Mouse (Mus musculus): ENCODE results near the gene Aspdh. TPM values are rescaled to one million over a fixed set of nuclear protein-coding genes. Genes with fewer than 3 reads are reported as not detected.

The Aspdh gene
- polyA plus RNA-seq, 1 experiment = not detected

DNA sequence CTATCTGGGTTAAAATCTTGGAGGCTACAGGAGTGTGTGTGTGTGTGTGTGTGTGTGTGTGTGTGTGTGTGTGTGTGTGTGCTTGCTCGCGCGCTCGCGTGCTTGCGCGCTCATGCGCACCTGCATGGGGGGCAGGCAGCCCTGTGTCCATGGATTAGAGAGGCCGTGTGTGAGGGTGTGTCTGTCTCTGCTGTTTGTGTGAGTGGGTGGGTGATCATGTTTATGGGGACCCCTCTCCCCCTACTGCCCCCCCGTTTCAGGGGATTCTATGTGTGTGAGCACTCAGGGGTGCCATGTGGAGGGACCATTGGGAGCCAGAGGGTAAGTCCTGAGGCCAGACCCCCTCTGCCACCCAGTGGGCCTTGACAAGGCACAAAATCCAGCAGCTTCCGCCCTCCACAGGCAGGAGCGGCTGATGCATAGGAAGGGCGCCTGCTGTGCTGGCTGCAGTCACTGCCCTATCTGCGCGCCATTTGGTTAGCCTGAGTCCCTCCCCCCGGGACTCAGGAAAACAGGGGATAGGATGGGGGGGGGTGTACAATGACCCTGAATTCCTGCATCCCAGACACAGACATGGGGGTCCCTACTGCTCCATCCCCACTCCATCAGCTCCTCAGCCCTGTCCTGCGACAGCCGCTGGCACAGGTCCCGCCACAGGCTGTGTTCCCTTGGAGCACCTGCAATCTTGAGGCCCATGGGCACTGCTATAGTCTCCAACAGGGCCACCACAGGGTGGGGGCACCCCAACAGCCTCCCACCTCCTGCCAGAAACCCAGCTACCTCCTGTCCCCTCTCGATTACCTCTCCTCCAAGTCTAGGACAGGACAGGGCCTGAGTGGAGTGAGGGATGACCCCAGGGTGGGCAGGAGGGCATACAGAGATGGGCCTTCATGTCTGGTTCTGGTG lies 21.7 kb upstream of the Aspdh start:
- Histone ChIP-seq H3K4me3 (ENCODE audit: insufficient read depth, low read depth, low read length) (peak overlapping the region; percentile 90), H3K4me1 (ENCODE audit: control insufficient read depth, insufficient read depth, low read length) (peaks cover 50% of the 10 kb centered on the region), H3K27ac (ENCODE audit: insufficient read depth, low read depth, low read length) (peak overlapping the region; percentile 74)
- TF ChIP-seq CTCF (IDR thresholded peaks at IDR 0.05; ENCODE audit: insufficient read depth, low read depth, low read length) (no peak), POLR2A (IDR thresholded peaks at IDR 0.05; ENCODE audit: insufficient read depth, low read depth, low read length) (no peak)
- 1% methylated on average over 20 of the region's 20 CpGs for WGBS

DNA sequence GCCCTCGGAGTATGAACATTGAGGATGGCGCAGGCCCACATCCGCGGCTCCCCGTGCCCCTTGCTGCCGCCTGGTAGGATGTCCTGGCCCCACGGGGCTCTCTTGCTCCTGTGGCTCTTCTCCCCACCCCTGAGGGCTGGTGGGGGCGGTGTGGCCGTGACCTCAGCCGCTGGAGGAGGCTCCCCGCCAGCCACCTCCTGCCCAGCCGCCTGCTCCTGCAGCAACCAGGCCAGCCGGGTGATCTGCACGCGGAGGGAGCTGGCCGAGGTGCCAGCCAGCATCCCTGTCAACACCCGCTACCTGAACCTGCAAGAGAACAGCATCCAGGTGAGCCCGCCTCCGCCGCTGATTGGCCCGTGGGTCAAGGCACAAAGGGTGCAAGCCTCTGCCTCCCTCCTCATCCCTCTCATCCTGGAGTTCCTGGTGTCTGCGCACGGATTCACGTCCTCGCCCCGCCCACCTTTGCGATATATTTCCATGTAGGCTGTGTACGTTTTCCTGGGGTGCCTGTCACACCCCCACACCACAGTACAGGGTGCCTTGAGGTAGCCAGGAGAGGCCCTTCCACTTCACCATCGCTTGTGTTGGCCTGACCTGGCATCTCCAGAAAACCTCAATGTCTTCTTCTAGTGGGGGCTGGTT lies 20.2 kb upstream of the Aspdh start:
- H3K4me1 ChIP-seq (ENCODE audit: control insufficient read depth, insufficient read depth, low read length) = peaks cover 59% of the 10 kb centered on the region
- peak overlapping the region; percentile 18 for H3K27ac ChIP-seq (ENCODE audit: insufficient read depth, low read depth, low read length)
- WGBS = 20% methylated on average over 29 of the region's 29 CpGs
- peak overlapping the region; percentile 5 for H3K4me3 ChIP-seq (ENCODE audit: insufficient read depth, low read depth, low read length)
- TF ChIP-seq POLR2A (IDR thresholded peaks at IDR 0.05; ENCODE audit: insufficient read depth, low read depth, low read length) (no peak), CTCF (IDR thresholded peaks at IDR 0.05; ENCODE audit: insufficient read depth, low read depth, low read length) (no peak)

DNA sequence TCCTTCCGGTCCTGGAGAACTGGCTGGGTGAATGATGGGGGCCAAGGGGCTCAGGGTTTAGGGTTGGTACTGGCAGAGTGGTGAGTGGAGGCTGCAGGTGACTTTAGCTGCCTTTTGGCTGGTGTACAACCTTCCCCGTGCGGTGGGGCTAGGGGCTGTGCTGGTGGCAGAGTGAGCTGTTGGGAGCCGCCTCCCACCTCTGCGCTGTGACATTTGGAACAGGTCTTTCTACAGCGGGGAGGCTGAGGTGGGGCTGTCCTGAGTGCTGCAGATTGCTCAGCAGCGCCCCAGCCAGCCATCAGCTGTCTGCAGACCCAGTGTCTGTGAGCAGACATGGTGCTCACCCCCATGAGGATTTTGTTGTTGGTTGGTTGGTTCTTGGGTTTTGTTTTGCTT lies 19.7 kb upstream of the Aspdh start:
- WGBS = 27% methylated on average over 7 of the region's 7 CpGs
- Histone ChIP-seq H3K27ac (ENCODE audit: insufficient read depth, low read depth, low read length) (peak overlapping the region; percentile 21; the same call in 1 of the 2 replicates), H3K4me1 (ENCODE audit: control insufficient read depth, insufficient read depth, low read length) (peaks cover 56% of the 10 kb centered on the region), H3K4me3 (ENCODE audit: insufficient read depth, low read depth, low read length) (peak overlapping the region; percentile 5)
- TF ChIP-seq CTCF (IDR thresholded peaks at IDR 0.05; ENCODE audit: insufficient read depth, low read depth, low read length) = no peak
- TF ChIP-seq POLR2A (IDR thresholded peaks at IDR 0.05; ENCODE audit: insufficient read depth, low read depth, low read length) = no peak

DNA sequence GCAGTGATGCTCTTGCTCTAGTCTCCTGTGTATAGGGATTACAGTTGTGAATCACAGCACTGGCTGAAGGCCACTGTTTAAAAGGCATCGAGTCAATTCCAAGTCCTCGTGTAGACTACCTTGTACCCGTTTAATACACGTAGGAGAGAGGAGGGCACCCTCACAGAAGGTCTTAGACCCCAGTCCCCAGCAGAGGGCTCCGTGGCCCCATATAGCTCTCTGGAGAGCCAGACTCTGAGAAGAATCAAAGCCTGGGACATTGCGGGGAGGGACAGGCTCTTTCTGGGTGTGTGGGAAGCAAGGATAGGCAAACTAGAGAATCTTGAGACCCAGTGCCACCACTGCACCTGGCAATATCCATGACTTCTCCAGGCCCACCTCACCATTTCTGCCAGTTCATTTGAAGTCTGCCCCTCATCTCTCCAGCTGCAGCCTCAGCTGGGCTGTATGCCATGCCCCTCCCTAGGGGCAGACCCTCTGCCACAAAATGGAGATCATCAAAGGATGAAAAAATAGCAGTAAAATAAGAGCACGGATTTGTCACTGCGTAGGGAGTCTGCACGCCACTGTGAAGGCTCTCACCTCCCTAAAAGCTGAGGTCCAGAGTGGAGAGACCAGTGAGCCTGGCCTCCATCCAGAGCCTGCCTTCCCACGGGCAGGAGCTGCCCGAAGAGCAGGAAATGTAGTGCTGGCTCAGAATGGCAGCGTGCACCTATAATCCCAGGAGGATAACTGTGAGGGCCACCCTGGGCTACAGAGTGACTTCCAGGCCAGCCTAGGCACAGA lies 18.9 kb upstream of the Aspdh start:
- peak overlapping the region; percentile 56 for H3K27ac ChIP-seq (ENCODE audit: insufficient read depth, low read depth, low read length)
- H3K4me1 ChIP-seq (ENCODE audit: control insufficient read depth, insufficient read depth, low read length) = peaks cover 56% of the 10 kb centered on the region
- TF ChIP-seq POLR2A (IDR thresholded peaks at IDR 0.05; ENCODE audit: insufficient read depth, low read depth, low read length) = no peak
- TF ChIP-seq CTCF (IDR thresholded peaks at IDR 0.05; ENCODE audit: insufficient read depth, low read depth, low read length) = no peak
- H3K4me3 ChIP-seq (ENCODE audit: insufficient read depth, low read depth, low read length) = 0 out of 2 replicates have a peak overlapping the region, but pooled peaks have one; percentile 11
- WGBS = 8% methylated on average over 12 of the region's 12 CpGs

DNA sequence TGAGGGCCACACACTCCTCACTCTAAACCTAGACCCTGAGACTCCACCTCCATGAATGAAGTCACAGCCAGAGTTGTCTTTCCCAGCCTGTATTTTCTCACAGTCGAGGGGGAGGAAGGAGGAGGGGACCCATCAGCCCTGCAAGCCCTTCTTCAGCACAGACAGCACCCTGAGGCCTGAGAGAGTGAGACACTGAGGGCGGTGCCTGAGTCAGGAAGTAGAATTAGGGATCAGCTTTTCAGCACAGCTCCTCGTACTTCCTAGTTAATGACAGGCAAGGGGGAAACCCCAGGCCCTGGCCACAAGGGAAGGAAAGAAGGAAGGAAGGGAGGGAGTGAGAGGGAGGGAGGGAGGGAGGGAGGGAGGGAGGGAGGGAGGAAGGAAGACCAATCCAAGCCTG lies 11.9 kb upstream of the Aspdh start:
- Histone ChIP-seq H3K27ac (ENCODE audit: insufficient read depth, low read depth, low read length) (no peak overlapping the region), H3K4me3 (ENCODE audit: insufficient read depth, low read depth, low read length) (no peak overlapping the region), H3K4me1 (ENCODE audit: control insufficient read depth, insufficient read depth, low read length) (peaks cover 29% of the 10 kb centered on the region)
- TF ChIP-seq CTCF (IDR thresholded peaks at IDR 0.05; ENCODE audit: insufficient read depth, low read depth, low read length) (no peak), POLR2A (IDR thresholded peaks at IDR 0.05; ENCODE audit: insufficient read depth, low read depth, low read length) (no peak)
- WGBS = 2% methylated on average over 3 of the region's 3 CpGs

DNA sequence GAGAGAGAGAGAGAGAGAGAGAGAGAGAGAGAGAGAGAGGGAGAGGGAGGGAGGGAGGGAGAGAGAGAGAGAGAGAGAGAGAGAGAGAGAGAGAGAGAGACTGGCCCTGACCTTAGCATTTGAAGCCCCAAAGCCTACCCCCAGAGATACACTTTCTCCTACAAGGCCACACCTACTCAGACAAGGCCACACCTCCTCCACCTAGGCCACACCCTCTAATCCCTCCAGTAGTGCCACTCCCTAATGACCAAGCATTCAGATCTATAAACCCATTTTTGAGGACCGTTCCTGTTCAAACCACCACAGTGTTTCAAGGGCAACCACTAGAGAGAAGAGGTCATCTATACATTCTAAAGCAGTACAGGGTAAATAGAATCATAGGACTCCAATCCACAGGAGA lies 8.9 kb upstream of the Aspdh start:
- Histone ChIP-seq H3K27ac (ENCODE audit: insufficient read depth, low read depth, low read length) (no peak overlapping the region), H3K4me1 (ENCODE audit: control insufficient read depth, insufficient read depth, low read length) (peaks cover 23% of the 10 kb centered on the region), H3K4me3 (ENCODE audit: insufficient read depth, low read depth, low read length) (no peak overlapping the region)
- WGBS = 94% methylated on average over 1 of the region's 1 CpGs
- no peak for TF ChIP-seq POLR2A (IDR thresholded peaks at IDR 0.05; ENCODE audit: insufficient read depth, low read depth, low read length)
- no peak for TF ChIP-seq CTCF (IDR thresholded peaks at IDR 0.05; ENCODE audit: insufficient read depth, low read depth, low read length)

DNA sequence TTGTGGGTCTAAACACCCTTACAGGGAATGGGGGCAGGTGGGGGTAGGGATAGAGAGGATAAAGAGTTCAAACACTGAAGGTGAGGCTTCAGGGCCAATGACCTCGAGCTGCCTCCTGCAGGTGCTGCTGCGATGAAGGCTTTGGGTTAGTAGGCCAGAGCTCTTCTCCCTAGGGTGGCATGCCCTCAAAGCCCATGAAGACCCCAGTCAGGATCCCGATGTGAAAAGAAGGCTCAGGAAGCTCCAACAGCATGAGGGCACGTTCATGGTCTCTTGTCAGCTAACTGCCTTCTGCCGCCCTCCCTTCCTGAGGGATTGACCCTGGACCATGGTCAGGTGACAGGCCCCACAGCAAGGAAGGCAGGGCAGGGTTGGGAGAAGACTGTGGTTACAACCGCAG lies 5.1 kb upstream of the Aspdh start:
- Histone ChIP-seq H3K4me1 (ENCODE audit: control insufficient read depth, insufficient read depth, low read length) (peaks cover 33% of the 10 kb centered on the region), H3K27ac (ENCODE audit: insufficient read depth, low read depth, low read length) (no peak overlapping the region), H3K4me3 (ENCODE audit: insufficient read depth, low read depth, low read length) (no peak overlapping the region)
- no peak for TF ChIP-seq CTCF (IDR thresholded peaks at IDR 0.05; ENCODE audit: insufficient read depth, low read depth, low read length)
- no peak for TF ChIP-seq POLR2A (IDR thresholded peaks at IDR 0.05; ENCODE audit: insufficient read depth, low read depth, low read length)
- WGBS = 70% methylated on average over 6 of the region's 6 CpGs

DNA sequence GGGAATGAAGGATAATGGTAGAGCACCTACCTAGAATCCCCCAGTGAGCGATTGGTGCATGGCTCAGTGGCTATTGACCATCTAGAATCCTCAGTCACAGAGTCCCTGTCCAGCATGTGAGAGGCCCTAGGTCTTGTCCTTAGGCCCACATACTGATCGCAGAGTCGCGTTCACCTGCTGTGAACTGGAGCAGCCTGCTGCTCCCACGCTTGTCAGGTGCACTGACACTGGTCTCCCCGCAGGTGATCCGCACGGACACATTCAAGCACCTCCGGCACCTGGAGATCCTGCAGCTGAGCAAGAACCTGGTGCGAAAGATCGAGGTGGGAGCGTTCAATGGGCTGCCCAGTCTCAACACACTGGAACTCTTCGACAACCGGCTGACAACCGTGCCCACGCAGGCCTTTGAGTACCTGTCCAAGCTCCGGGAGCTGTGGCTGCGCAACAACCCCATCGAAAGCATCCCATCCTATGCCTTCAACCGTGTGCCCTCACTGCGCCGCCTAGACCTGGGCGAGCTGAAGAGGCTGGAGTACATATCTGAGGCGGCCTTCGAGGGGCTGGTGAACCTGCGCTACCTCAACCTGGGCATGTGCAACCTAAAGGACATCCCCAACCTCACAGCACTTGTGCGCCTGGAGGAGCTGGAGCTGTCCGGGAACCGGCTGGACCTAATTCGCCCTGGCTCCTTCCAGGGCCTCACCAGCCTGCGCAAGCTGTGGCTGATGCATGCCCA lies 4.3 kb upstream of the Aspdh start:
- peaks cover 37% of the 10 kb centered on the region for H3K4me1 ChIP-seq (ENCODE audit: control insufficient read depth, insufficient read depth, low read length)
- no peak overlapping the region for H3K4me3 ChIP-seq (ENCODE audit: insufficient read depth, low read depth, low read length)
- no peak overlapping the region for H3K27ac ChIP-seq (ENCODE audit: insufficient read depth, low read depth, low read length)
- TF ChIP-seq CTCF (IDR thresholded peaks at IDR 0.05; ENCODE audit: insufficient read depth, low read depth, low read length) (no peak), POLR2A (IDR thresholded peaks at IDR 0.05; ENCODE audit: insufficient read depth, low read depth, low read length) (no peak)
- WGBS = 84% methylated on average over 31 of the region's 31 CpGs

Data from olfactory bulb, adult 2 months (tissue).